Mouse (Mus musculus): ENCODE results near the gene Mapk3.
"Not testable (repeated sequence)": the region's sequence is repeated elsewhere in the genome, so short reads cannot be mapped to it uniquely, and the experiment has no call there.

Gene Mapk3

DNA sequence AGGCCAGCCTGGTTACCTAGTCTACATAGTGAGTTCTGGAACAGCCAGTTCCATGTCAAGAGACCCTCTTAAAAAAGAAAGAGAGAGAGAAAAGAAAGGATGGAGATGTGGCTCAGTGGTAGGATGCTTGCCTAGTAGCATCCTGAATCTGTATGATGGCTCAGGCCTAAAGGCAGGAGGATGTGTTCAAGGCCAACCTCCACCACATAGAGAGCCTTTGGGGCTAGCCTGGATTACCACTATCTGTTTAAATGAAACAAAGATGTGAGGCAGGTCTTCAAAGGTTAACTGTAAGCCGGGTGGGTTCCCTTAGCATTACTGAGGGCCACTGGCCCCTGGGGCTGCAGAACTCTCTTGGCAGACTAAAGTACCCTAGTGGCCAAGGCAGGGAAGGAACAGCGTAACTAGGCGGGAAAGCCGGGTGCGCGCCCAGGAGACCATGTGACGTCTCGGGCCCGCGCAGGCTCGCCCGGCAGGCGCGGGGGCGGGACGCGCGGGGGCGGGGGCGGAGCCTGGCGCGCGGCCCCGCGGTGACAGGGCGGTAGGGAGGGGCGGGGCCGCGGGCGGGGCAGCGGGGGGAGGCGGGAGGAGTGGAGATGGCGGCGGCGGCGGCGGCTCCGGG lies at the start of gene Mapk3:
Gene Mapk3, plus strand, starts transcription at position 552 of the 622 bp plus-strand sequence.
- peak; percentile 95 for DNase-seq

DNA sequence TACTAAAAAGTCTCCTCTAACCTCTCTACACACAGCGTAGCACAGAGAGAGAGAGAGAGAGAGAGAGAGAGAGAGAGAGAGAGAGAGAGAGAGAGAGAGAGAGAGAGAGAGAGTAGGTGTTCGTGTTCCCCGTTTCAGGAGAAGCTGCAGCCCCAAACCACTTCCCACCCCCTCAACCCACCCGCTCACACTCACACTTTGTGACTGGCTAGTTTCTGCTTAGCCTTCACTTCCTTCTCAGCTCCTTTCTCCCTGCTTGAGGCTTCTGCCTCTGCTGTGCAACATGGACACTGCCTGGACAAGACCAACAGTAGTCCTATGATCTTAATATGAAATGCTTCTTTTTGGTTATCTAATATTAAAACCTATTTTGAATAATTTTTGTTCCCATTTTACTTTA lies 49.1 kb upstream of the Mapk3 start:
- DNase-seq, result no peak

DNA sequence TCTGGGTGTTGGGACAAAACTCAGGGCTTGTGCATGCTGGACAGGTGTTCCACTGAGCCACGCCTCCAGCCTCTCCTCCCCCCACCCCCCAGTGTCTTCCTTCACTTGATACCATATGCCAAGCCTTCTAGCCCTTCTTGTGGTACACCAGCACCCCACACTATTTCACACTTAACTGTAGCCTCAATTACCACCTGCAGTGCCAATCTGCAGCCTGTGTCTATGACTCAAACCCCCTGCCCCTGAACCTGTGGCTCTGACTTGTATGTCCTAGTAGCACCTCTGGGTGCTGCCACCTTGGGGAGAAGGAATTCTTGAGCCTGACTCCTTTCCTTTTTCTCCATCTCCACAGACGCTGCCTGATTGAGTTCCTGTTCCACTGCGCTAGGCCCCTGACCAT lies 47.5 kb upstream of the Mapk3 start:
- DNase-seq, result no peak

- no peak for DNase-seq
These were observed 43.7 kb upstream of the Mapk3 start for GRCm38 (mm10) chr7:126715679-126716078.

- no peak for DNase-seq
These were observed 41.8 kb upstream of the Mapk3 start for GRCm38 (mm10) chr7:126717566-126717965.

DNA sequence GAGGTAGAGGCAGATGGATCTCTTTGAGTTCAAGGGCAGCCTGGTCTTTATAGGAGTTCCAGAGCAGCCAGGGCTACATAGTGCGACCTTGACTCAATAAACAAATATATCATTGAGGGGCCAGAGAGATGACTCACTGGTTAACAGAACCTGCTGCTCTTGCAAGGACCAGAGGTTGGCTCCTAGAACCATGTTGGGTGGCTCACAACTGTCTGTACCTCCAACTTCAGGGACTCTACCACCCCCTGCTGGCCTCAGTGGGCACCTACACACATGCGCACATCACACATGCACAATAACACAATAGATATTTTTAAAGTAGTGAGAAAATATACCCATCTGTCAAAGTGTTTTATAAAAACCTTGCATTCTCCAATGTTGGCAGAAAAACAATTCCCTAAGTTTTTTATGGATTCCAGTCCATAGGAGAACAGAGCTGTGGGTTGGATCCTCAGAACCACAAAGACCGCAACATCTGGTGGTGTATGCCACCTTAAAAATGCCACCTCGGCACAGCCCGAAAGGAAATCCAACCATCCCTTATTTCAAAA lies 40.5 kb upstream of the Mapk3 start:
- DNase-seq, result no peak

- DNase-seq, result no peak
These were observed 37.8 kb upstream of the Mapk3 start for GRCm38 (mm10) chr7:126721635-126722034.

- no peak for DNase-seq
These were observed 34.3 kb upstream of the Mapk3 start for GRCm38 (mm10) chr7:126725077-126725476.

- DNase-seq, result no peak
These were observed 33.7 kb upstream of the Mapk3 start for GRCm38 (mm10) chr7:126725667-126726066.

DNA sequence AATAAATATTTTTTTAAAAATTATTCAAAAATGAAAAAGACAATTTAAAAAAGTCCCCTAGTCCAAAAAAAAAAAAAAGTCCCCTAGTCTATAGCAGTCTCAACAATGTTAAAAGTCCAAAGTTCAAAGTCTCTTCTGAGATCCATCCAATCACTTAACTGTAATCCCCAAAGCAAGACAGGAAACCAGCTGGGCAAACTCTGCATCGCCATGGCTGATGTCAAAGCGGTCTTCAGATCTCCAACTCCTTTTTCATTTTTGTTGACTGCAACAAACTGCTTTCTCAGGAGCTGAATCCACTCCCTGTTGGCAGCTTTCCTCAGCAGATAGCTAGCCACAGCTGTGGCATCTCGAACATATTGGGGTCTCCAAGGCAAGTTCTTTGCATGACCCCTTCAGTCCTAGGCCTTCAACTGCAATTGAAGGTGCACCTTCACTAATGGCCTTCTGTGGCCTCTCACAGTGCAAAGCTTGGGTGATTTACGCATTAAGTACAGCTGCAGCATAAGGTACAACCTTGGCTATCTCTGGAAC lies 29.1 kb upstream of the Mapk3 start:
- DNase-seq, result not testable (repeated sequence)

DNA sequence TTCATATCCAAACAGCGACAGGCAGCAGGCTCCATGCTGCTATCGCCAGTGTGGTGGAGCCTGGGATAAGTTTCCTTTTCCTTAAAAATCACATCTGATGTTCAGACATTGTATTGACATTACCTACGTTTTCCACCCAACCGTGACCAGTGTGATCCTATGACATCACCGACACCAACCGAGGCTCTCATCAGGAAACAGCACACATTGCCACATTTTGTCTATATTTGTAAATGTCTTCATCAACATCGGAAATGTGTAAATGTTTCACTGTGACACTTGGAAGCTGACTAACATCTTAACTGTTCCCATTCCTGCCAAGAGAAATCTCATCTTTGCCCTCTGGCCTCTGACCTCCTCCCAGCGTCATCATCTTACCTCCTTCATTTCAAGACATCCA lies 23.3 kb upstream of the Mapk3 start:
- no peak for DNase-seq

DNA sequence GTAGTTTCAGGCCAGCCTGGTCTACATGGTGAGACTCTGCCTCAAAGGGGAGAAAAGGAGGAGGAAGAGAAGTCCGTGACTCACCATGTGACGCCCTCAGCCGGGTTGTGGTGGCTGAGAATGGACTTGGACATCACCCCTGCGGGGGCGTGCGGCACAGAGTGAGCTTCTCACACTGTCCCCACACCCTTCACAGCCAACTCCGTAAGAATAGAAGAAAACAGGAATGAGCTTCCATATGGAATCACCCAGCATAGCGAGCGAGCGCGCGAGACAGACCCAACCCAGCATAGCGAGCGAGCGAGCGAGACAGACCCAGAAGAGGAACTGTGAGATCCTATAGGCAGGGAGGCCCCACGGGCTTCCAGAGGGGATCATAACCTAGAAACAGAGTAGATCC lies 19.9 kb upstream of the Mapk3 start:
- DNase-seq, result no peak

DNA sequence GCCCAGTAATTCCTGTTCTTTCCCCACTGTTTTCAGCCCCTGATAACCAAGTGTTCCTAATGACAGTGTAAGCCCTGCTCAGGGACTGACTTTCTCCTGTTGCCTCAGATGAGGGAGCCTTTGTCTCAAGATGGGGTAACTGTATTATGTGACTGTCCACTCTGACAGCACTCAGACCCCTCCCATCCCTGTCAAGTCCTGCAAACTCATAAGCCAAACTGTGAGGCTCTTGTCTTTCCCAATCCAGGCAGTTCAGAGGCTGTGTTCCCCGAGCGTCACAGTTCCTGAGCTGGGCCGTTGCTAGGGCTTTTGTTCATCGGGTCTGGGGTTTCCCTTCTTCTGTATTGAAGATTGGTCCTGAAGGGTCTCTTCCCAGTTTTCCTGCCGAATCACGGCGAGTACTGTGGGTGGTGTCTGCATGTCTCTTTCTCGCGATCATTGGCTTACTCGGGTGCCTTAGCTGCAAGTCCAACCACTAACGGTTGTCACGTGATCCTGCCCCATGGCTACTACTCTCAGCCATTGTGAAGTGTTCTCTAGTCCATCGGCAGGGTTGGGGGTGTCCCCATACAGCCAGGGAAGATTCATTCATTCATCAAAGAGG lies 19.2 kb upstream of the Mapk3 start:
- no peak for DNase-seq

DNA sequence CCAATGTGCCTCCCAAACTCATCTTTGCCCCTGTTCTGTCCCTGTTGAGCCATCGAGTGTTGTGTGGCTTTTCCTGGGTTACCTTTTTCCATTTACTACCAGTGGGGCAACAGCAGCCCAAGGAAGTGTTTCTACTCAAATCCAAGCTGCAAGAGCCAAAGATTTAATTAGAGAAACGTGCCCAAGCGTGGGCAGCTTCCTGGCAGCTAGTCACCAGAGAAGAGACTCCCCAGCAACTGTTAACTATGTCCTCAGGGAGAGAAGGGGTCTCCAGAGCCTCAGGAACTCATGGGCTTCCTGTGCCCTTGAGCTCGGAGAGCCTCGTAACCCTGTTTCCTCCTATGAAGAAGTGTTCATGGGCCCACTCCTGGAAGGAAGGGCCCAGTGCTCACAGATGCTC lies 18.4 kb upstream of the Mapk3 start:
- no peak for DNase-seq

GRCm38 (mm10) chr7:126741452-126741851 lies 17.9 kb upstream of the Mapk3 start:
- DNase-seq, result no peak

DNA sequence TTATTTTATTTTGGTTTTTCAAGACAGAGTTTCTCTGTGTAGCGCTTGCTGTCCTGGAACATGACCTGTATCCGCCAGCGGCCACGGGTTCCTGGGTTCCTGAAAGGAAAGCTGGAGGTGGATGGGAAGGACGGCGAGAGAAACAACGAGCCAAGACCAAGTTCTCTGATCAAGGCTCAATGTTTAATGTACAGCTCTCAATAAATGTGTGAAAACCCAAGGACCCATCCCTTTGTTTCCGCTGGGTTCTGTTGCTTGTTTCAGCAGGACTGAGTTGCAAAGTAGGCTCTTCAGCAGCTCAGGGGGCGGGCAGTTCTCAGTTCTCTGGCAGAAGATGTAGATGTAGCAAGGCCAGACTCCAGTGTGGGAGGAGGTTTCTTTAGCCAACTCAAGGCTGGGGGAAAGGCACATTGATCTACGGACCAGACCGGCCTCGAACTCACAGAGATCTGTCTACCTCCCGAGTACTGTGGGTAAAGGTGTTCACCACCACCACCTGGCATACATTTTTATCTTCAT lies 17.4 kb upstream of the Mapk3 start:
- no peak for DNase-seq

DNA sequence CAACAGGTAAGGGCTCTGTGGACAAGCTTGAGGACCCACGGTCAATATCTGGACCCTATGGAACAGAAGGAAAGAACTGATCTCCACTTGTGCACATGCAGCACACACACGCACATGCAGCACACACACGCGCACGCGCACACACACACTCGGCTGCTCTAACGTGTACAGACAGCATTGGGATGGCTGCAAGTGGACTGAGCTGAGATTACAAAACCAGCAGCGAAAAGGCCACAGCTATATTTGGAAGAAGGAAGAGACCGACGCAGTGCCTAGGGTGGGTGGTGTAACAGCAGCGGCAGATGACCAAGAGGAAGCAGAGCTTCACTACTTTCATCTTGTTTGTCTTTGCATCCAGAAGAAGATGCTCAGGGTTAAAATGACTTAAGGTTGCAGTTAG lies 13.3 kb upstream of the Mapk3 start:
- DNase-seq, result no peak

- no peak for DNase-seq
These were observed 12.6 kb upstream of the Mapk3 start for GRCm38 (mm10) chr7:126746798-126747197.

- no peak for DNase-seq
These were observed 10.6 kb upstream of the Mapk3 start for GRCm38 (mm10) chr7:126748824-126749223.

DNA sequence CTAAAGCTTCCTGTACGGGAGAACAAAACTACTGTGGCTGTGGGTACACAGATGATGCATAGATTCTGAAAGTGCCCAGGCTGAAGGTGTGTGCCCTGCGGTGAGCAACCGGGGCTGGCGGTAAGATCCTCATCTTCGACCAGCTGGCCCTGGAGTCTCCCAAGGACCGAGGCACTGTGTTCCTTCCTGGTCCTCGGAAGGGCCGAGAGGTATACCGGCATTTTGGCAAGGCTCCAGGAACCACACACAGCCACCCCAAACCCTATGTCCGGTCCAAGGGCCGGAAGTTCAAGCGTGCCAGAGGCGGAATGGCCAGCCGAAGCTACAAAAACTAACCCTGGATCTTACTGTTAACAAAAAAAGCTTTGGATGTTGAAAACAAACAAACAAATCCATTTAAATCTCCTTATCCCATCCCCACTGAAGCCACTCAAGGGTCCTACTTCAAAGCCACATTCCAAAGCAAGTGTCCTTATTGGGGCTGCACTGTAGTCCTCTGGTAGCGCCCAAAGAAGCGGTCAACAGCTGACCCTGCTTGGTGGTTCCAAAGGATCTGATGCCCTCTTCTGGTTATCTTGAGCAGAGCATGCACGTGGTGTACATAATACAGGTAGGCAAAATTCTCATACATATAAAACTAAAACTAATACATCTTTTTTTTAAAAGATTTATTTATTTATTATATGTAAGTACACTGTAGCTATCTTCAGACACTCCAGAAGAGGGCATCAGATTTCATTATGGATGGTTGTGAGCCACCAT lies 9.6 kb upstream of the Mapk3 start:
- DNase-seq, result no peak

DNA sequence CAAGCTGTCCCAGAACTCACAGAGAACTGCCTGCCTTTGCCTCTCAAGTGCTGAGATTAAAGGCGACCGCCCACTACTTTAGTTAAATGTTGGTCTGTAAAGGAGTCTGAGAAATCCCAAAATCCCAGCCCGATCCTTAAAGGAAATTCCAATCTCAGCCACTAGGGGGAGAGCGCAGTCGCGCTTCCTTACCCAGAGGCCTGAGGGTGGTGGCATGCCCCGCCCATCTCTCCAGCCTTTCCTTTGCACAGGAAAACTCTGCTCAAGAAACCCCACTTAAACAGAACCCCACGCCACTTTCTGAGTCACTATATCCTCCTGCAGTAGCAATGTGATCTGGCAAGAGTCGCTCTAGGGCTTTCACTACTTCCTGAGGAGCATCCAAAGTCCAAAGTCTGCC lies 4.5 kb upstream of the Mapk3 start:
- peak; percentile 89 for DNase-seq

GRCm38 (mm10) chr7:126758539-126758938 lies 862 bp upstream of the Mapk3 start:
- no peak for DNase-seq

GRCm38 (mm10) chr7:126759672-126760390 lies 430 bp downstream of the Mapk3 start:
- DNase-seq, result no peak
